Mouse (Mus musculus) thymus, adult 2 months (tissue): Measurements from ENCODE around the gene Aftph.

Experiments
- CTCF ChIP-seq: fragments of 200-500 bp; IDR thresholded peaks from 2 replicates; pipeline ENCODE4 v1.5.1; 2012; ENCODE audit warnings: mild to moderate bottlenecking, control low read depth, low read length, moderate library complexity, borderline replicate concordance; ENCODE audit not compliant: control insufficient read depth, poor library complexity, insufficient read depth; ENCODE audit errors: extremely low read depth
- POLR2A ChIP-seq: fragments of 200-500 bp; IDR thresholded peaks from 2 replicates; pipeline ENCODE4 v1.6.1; 2012; ENCODE audit warnings: mild to moderate bottlenecking, low read length, control low read depth, moderate library complexity; ENCODE audit not compliant: control insufficient read depth, poor library complexity, insufficient read depth; ENCODE audit errors: extremely low read depth

GRCm38 (mm10) chr11:20681679-20682078 is 59.7 kb downstream of the Aftph start:
- TF ChIP-seq POLR2A (no peak), CTCF (no peak)
